Mouse (Mus musculus): ENCODE results near the gene Unc5a.

Unc5a gene

GRCm38 (mm10) chr13:55006415-55006742 is 57.2 kb downstream of the Unc5a start:
- DNase-seq: no peak

DNA sequence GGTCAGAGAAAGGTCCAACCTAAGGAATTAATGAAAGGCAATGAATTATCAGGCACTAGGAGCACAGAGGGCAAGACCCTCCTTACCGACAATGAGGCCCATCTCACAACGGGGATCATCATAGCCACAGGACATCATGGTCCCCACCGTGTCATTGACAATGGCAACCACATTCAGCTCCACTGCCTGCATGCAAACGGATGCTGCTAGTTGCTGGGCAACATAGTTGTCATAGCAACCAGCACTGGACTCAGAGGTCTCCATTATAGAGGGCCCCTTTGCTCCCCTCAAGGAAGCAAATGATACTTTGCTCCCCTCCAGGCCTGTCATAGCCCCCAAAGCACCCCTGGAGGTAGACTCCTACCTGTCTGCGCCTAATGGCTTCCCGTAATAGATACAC is 59.4 kb downstream of the Unc5a start:
- DNase-seq: no peak

- no peak for DNase-seq
These were observed 61.9 kb downstream of the Unc5a start for GRCm38 (mm10) chr13:55011103-55011502.

DNA sequence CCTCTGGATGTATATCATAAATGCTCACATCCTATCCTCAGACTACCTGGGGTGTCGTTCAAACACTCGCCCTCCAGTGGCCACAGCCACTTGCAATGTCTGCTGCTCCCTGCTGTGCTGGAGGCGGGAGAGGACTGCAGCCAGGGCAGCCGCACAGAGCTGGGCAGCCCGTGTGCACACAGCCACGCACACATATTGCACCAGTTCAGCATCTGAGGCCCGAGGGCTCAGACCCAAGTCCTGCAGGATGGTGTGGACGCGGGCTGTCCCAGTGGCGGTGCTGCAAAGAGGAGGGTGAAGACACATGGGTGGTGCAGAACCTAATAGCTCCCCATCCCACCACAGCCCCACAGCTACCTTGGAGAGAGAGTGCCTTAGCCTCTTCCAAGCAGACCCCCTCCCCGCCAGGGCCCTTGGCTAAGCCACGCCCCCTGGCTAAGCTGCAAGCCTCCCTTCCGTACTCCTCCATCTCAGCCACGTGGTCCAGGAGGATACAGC is 62.8 kb downstream of the Unc5a start:
- DNase-seq: no peak

DNA sequence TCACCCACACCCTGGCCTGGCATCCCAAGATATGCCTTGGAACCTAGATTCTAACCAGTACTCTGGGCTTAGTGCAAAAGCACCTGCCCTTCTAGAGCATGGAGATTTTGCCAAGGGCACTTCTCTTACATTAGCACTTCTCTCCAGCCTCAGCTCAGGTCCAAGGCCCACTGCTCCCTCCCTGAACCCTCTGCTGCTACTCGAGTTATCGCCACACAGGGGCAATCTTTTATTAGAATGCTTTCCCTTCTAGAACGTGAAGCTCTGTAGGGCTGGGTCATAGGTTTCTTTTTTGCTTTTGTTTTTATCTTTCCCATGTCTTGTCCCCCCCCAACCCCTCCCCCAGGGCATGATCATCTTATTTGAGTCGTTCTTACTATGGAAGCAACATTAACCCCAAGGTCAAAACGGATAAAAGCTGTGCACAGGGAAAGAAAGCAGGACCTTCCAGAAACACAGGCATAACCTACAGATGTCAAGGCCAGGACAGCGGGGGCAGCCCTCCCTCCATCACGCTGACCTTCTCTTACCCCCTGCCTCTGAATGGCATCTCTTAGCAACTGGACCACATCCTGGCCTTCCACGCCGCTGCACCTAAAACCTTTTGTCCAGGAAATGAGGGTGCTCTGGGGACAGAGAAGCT is 64.6 kb downstream of the Unc5a start:
- DNase-seq: no peak

DNA sequence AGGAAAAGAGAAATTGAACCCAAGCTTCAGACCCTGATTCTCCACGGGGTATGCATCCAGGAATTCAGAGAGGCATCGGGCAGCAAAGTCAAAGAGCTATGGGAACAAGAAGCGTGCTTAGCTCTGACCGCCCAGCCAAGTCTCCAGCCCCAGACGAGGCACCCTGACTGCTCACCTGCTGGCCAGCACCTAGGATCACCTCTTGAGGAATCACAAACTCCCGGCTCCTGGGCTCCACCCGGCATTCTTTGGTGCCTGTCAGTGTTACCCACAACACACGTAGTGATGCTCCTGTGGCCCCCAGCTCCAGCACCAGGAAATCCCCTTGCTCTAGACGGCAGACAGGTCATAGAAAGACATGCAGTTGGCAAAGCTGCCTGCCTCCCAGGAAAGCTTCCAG is 65.2 kb downstream of the Unc5a start:
- DNase-seq: no peak

DNA sequence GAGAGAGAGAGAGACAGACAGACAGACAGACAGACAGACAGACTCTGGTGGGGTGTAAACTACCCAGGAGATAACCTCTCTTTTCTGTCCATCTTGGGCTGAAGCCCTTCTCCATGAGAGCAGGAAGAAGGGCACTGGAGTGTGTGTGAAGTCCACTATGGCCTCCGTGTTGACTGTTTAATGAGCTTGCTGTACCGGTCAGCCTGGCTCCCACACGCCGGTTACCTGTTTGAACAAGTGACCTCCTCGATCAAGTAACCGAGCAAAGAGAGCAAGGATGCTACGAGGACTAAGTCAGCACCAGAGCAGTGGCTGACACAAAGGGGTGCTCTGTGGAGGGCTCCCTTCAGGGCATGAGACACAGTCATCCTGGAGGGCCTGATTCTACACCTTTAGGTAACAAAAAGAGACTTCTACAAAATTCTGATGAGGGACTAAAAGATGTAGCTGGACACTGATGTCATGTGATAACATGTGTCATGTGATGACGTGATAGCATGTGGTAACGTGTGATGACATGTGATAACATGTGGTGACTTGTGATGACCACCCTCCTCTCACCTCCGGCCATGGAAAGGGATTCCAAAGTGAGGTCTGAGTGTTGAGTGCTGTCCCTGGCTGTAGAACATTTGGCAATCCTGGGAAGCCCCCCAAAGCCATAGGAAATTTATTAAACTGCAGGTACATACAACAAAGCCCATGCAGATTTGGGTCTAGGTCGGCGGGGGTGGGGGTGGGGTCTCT is 68.1 kb downstream of the Unc5a start:
- no peak for DNase-seq

DNA sequence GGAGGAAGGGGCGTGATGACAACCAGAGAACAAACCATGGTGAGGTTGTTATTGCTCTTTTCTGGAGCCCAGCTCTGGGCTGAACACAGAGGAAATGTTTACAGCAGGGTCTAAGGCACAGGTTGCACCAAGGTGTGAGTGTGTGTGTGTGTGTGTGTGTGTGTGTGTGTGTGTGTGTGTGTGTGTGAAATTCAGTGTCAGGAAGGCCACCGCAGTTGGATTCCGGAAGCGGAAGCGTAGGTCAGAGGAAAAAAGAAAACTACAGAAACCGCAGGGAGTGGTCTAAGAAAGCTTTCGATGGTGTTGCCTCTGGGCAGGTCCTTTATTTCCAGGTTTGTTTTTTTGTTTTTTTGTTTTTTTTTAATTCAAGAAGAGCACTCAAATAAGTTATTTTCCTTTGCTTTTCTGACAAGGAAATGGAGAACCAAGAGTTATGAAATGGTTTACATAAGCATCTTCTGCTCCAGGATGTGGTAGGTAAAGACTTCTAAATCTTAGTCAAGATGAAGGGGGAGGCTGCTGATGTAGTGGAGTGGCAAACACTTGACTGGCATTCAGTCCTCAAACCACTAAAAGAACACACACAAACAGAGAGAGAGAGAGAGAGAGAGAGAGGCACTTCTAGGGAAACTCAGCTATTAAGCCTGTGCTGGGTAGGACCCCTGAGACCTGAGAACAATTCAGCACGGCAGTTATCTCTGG is 68.8 kb downstream of the Unc5a start:
- no peak for DNase-seq

DNA sequence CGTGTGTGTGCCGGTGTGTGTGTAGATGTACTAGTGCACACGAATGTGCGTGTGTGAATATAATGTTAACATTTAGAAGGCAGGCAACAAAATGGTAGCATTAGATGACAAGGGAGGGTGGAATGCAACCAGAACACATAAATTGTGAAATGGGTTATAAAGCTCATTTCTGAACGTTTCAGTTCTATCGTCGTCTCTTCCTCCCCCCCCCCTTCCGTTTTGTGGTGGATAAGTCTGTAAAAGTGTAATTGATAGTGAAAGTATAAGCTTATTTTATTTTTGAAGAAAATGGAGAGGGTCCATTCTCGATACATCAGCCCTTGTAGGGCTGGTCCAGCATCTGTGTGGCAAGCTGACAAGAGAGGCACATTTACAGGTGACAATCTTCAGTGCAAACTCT is 69.5 kb downstream of the Unc5a start:
- no peak for DNase-seq

DNA sequence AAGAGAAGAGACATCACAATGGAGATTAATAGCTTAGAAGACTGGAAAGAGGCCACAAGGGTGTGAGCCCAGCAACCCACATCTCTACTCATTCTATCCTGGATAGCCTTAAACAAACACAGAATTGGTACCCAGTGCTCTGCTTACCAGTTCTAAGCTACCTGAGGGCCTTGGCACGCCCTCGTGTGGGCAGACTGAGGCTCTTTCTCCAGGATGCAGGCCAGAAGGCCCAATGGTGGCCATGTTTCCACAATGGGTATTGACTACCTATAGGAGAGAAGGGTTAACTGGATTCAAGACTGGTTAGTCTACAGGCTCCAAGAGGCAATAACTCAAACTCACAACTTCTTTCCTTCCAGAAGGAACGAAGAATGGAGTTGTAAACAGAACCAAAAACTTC is 70.0 kb downstream of the Unc5a start:
- no peak for DNase-seq

GRCm38 (mm10) chr13:55020051-55020450 is 70.8 kb downstream of the Unc5a start:
- no peak for DNase-seq

DNA sequence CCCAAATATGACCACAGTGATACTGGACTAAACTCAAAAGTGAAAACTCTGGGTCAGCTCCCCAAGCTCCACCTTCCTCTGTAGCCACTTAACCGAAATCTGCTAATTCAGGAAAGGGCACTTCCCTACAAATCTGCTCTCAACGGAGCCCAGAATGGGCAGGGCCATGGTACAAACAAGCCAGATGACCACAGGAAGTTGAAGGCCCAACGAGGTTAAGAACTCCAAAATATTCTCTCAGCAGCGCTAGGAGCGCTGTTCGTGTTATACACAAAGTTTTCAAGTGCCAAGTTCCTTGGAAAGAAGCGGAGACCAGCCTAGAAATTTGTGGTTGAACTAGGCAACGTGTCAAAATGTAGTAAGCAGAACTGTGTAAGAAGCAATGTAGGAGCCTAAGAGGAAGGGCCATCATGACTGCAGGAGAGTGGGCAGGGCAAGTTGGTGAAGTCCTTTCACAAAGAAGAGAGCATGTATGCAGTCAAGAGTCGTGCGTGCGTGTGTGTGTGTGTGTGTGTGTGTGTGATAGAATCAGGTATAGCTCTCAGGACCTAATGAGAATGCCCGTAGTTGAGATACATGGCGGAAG is 72.1 kb downstream of the Unc5a start, which contains the start of gene Hk3:
Hk3 (minus strand) TSS at position 192 of the 586 bp plus-strand sequence.
- DNase-seq: no peak

DNA sequence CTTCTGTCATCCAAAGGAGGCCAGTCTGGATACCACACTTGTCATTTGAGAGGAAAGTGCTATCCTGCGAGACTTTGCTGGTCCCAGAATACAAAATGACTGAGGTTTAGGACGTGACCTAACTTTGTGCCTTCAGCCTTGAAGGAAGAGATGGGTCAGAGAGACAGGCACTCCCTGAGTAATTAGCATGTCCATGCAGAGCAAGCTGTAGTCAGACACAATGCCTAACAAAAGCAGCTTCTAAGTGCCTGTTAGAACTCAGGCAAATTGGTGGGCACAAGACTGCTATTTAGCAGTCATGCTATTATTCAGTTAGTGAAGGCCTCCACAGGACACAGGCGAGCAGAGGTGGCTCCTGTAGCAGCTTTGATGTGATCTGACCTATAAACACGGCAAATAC is 73.0 kb downstream of the Unc5a start:
- DNase-seq: no peak

DNA sequence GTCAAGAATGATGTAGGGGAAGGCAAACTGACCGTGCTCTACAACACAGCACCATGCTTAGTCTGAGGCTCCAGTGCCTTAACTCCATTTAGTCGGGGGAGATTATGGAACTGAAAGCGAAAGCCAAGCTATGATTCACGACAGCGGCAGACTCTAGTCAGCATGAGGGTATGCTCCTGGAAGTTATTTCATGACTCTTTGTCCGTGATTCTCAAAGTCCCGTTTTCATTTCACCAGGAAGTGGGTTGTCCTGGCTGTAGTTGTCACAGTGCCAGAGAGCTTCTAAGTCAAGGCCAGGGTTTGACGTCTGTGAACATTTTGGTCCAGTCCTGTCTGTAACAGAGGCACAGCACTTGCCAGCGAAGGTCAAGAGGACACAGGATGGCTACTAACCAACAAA is 73.5 kb downstream of the Unc5a start:
- no peak for DNase-seq

DNA sequence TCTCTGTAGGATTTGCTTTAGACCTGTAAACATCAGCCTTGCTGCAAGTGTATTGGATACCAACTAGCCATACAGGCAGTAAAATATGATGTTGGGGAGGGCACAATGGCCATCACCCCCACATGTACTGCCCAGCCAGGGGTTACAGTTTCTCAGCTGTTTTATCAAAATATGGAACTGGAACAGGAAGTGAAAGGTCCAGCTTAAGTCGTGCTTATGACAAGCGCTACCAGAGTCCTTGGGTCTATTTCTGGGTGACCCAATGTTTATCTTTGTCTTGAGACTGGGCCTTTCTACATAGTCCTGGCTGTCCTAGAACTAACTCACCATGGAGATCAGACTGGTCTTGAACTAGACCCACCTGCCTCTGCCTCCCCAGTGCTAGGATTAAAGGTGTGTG is 75.0 kb downstream of the Unc5a start:
- DNase-seq: no peak

- no peak for DNase-seq
These were observed 90.8 kb downstream of the Unc5a start for GRCm38 (mm10) chr13:55040016-55040415.

GRCm38 (mm10) chr13:55047706-55048105 is 98.5 kb downstream of the Unc5a start:
- no peak for DNase-seq

All from cerebellum, adult 11 months (tissue).